Mouse (Mus musculus) heart, adult 2 months (tissue): ENCODE results near the gene Nrk.

Source experiments
- CTCF ChIP-seq: fragments of 200-600 bp; IDR thresholded peaks from 2 replicates; pipeline ENCODE4 v1.8.1; 2022; ENCODE audit warnings: antibody characterized with exemption, mild to moderate bottlenecking, moderate library complexity
- POLR2A ChIP-seq: fragments of 200-500 bp; IDR thresholded peaks from 2 replicates; pipeline ENCODE4 v1.6.1; 2011; ENCODE audit warnings: mild to moderate bottlenecking, low read depth, low read length, control low read depth; ENCODE audit not compliant: insufficient read depth

DNA sequence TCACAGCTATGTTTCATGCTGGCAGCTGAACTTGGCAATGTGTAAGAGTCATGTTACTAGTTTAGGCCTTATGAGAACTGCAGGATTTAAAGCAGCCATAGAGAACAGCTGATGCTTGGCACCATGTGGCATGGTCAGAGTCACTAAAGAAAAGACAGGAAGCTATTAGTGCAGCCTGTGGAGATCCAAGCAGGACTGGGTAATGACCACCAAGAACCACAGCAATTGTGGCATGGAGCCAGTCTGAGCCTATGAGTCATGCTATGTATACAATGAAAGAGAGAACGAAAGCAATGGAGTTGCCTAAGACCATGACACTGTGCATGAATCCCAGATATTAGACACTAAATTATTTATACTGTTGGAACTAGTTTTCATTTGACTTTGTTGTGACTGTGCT is 137.7 kb downstream of the Nrk start:
- no peak for TF ChIP-seq POLR2A
- no peak for TF ChIP-seq CTCF
